Mouse (Mus musculus) intestine, embryonic 16.5 days (tissue): ENCODE measurements around the gene Rora. TPM values are rescaled to one million over a fixed set of nuclear protein-coding genes. Genes with fewer than 3 reads are reported as not detected.

Experiments used
- ATAC-seq: fragments of 200-750 bp; cut with Nextera tagmentation; 2 replicates; pipeline ENCODE4 v1.8.0; 2017; ENCODE audit warnings: moderate TSS enrichment, moderate library complexity
- H3K27ac ChIP-seq: fragments of 300-500 bp; sonication (generic); 2 replicates; pipeline ENCODE4 v1.5.1; 2014; ENCODE audit warnings: mild to moderate bottlenecking, low read length
- H3K27me3 ChIP-seq: fragments of 300-500 bp; sonication (generic); replicated peaks from 2 replicates; pipeline ENCODE4 v1.6.1; 2014; ENCODE audit warnings: low read length, control low read depth, mixed read lengths; ENCODE audit not compliant: control insufficient read depth, insufficient read depth
- H3K36me3 ChIP-seq: fragments of 300-500 bp; sonication (generic); 2 replicates; pipeline ENCODE4 v1.6.1; 2014; ENCODE audit warnings: low read length, control low read depth; ENCODE audit not compliant: control insufficient read depth, insufficient read depth
- H3K4me1 ChIP-seq: fragments of 300-500 bp; sonication (generic); 2 replicates; pipeline ENCODE4 v1.6.1; 2014; ENCODE audit warnings: low read length, control low read depth, mixed read lengths; ENCODE audit not compliant: control insufficient read depth, insufficient read depth
- H3K4me2 ChIP-seq: fragments of 300-500 bp; sonication (generic); 2 replicates; pipeline ENCODE4 v1.6.1; 2014; ENCODE audit warnings: low read depth, low read length, control low read depth
- H3K4me3 ChIP-seq: fragments of 300-500 bp; sonication (generic); 2 replicates; pipeline ENCODE4 v1.5.1; 2014; ENCODE audit warnings: mild to moderate bottlenecking, low read length
- H3K9ac ChIP-seq: fragments of 300-500 bp; sonication (generic); 2 replicates; pipeline ENCODE4 v1.6.1; 2014; ENCODE audit warnings: low read depth, low read length
- H3K9me3 ChIP-seq: fragments of 300-500 bp; sonication (generic); 2 replicates; pipeline ENCODE4 v1.6.1; 2016; ENCODE audit warnings: low read length, control low read depth; ENCODE audit not compliant: control insufficient read depth
- WGBS: fragments of 180-500 bp; shearing (Covaris S2); extraction: QIAGEN DNeasy Blood & Tissue Kit; methylation state at CpG from one replicate; pipeline ENCODE4 v1.1.7; 2014; 5-methylcytosine and 5-hydroxymethylcytosine counted together
- polyA plus RNA-seq: library from polyadenylated mRNA; unstranded; fragments of >200 nt; fragmentation: Nextera tagmentation; extraction: Ambion mirVana; gene quantifications from 2 replicates; pipeline ENCODE4 v1.2.1, GENCODE M21; 2015

Gene Rora
- polyA plus RNA-seq, 1 experiment from 2014 or later = 4.5 TPM

DNA sequence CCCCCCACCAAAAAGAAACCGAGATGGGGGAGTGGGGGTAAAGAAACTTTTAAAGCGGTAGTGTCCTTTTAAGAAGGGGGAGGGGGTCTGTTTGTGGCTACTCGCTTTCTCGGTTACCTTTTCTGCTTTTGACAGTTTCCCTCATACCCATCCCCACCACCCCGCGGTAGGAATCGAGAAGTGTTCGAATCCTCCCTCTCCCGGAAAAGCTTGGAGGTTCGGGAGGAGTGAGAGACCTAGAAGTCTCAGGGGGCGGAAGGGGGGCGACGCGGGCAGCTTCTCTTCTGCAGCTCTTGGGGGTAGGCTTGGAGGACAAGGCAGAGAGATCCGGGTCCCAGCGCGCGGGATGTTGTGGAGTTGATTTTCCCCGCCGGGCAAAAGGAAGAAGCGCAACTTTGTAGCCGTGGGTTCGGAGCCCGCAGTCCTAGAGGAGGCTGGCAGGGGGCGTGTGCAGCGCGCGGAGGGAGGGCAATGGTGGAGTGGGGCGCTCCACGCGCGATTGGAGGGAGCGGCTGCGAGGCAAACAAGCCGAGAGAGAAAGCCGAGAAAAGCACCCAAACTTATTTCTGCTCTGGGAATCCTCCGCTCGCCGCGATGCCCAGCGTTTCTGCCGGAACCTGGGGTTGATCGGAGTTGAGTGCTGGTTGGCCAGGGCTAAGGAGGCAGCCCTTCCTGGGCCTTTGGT is 889 bp downstream of the Rora start:
- no peaks in the 10 kb centered on the region for H3K36me3 ChIP-seq
- under 1% methylated on average over 43 of the region's 43 CpGs for WGBS
- H3K27me3 ChIP-seq = no peaks in the 10 kb centered on the region; the same call in 1 of the 2 replicates
- H3K4me1 ChIP-seq = no peaks in the 10 kb centered on the region
- ATAC-seq = peak; percentile 26; the same call in 1 of the 2 replicates
- H3K27ac ChIP-seq = peak overlapping the region; percentile 89
- peak overlapping the region; percentile 86 for H3K4me3 ChIP-seq
- no peaks in the 10 kb centered on the region for H3K9me3 ChIP-seq
- peak overlapping the region; percentile 72 for H3K4me2 ChIP-seq
- H3K9ac ChIP-seq = peak overlapping the region; percentile 88

DNA sequence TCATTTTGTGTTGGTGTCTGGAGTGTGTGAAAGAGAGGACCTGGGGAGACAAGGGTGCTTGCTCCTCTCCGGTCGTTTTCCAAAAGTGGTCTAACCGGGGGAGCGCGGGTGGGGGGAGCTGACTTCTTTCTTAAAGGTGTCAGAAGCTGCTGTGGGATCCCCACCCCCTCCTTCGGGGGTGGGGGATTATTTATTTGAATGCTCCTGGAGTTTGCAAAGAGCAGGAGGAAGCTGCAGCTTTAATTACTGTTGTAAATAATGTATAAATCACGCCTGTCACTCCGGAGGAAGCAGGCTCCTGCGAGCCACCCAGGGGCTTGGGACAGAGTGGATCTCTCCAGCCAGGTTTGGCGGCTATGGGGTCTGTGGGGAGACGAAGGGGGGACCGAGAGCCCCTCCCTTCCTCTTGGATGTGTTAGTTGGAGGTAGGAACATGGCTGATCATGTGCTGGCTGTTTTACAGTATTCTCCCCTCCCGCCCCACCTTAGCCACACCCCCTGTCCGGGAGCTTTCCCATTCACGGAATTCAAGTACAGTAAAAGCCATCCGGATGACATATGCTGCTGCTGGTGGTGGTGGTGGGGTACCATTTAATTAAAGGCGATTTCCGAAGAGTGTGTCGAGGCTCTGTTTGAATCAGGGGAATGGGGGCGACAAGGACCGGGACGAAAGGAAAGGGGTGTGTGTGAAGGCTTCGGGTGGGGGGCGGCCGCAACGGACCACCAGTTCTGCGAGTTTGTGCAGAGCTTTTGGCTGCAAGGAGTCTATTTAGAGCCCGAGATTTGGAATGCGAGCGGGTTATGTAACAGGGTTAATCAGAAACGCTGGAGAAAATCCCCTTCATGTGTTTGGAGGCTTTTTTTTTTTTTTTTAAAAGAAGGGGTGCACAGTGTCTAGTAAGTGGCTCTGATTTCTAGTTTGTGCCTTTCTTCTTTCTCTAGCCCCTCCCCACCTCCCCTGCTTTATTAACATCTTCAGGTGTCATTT is 1.7 kb downstream of the Rora start:
- Histone ChIP-seq H3K27ac (0 out of 2 replicates have a peak overlapping the region, but pooled peaks have one; percentile 26), H3K36me3 (no peaks in the 10 kb centered on the region), H3K4me2 (peak overlapping the region; percentile 72), H3K4me3 (peak overlapping the region; percentile 86), H3K9me3 (no peaks in the 10 kb centered on the region), H3K27me3 (no peaks in the 10 kb centered on the region; the same call in 1 of the 2 replicates), H3K4me1 (no peaks in the 10 kb centered on the region), H3K9ac (peak overlapping the region; percentile 88)
- 1% methylated on average over 31 of the region's 31 CpGs for WGBS
- peak; percentile 65 for ATAC-seq

DNA sequence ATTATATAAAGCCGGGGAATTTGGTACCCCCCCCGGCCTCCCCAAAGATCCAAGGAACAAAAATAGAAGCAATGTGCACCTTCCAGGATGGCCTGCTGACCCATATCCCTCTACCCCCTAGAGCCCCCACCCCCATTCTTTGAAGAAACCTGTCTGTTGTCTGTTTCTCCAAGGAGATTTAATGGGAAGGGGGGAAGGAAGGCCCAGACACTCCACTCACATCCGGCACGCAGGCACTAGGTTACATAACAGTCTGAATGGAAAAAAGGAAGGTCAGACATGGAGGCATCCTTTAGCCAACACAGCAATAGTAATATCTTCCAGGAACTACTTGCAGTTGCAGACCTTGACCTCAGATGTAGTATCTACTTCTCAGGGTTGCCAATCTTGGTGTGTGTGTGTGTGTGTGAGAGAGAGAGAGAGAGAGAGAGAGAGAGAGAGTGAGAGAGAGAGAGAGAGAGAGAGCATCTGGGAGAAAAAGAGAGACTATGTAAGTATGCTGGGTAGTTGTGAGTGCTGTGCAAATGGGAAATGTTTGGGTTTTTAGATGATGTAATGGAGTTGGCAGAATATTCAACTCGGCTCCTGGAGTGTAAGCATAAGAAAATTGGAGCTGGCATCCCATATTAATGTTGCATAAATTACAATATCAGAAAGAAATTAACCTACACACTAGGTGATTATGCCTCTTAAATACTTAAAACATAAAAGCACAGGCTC is 2.6 kb downstream of the Rora start:
- WGBS = 41% methylated on average over 5 of the region's 5 CpGs

DNA sequence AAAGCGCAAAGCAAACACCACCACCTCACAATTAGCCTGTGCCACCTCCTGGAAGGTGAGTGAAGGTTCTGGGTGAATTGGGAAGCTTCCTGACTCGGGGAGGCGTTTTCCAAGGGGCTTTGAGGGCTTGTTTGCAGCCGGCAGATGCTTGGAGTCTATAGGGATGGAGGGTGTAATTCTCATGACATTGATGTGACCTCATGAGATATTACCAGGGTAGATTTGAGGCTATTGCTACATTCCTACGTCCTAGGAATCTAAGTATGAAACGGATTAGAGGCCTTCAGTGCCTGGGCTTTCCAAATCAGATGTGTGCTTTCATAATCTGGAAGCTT is 3.2 kb downstream of the Rora start:
- Histone ChIP-seq H3K36me3 (no peaks in the 10 kb centered on the region), H3K4me1 (no peaks in the 10 kb centered on the region), H3K27ac (no peak overlapping the region), H3K9ac (no peak overlapping the region), H3K4me2 (no peak overlapping the region), H3K27me3 (no peaks in the 10 kb centered on the region; the same call in 1 of the 2 replicates), H3K9me3 (no peaks in the 10 kb centered on the region), H3K4me3 (no peak overlapping the region)
- ATAC-seq = no peak
- 52% methylated on average over 6 of the region's 6 CpGs for WGBS

More for the DNA sequence above, 2.6 kb downstream of the Rora start:
- Histone ChIP-seq H3K4me1 (no peaks in the 10 kb centered on the region), H3K4me2 (no peak overlapping the region; the same call in 1 of the 2 replicates), H3K27me3 (no peaks in the 10 kb centered on the region; the same call in 1 of the 2 replicates), H3K36me3 (no peaks in the 10 kb centered on the region), H3K9ac (no peak overlapping the region), H3K27ac (no peak overlapping the region), H3K9me3 (no peaks in the 10 kb centered on the region), H3K4me3 (no peak overlapping the region)
- no peak for ATAC-seq

DNA sequence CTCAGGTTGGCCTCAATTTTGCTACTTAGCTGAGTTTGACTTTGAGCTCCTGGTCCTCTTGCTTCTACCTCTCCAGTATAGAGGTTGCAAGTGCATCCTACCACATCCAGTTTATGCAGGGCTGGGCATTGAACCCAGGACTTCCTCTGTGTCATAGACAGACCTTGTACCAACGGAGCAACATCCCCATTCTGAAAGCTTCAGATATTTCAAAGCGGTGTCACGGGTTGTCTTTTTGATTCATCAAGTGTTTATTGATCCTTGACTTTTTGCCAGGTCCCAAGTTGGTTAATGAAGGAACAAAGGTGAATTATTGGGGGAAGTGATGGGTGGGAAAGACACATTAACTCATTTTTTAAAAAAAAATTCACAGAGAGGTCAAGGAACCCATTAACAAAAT is 17.1 kb downstream of the Rora start:
- no peak overlapping the region for H3K27ac ChIP-seq
- no peak overlapping the region for H3K9ac ChIP-seq
- no peaks in the 10 kb centered on the region for H3K36me3 ChIP-seq
- no peaks in the 10 kb centered on the region for H3K9me3 ChIP-seq
- no peak for ATAC-seq
- H3K4me1 ChIP-seq = peaks cover 6% of the 10 kb centered on the region; the same call in 1 of the 2 replicates
- 71% methylated on average over 3 of the region's 3 CpGs for WGBS
- no peak overlapping the region for H3K4me2 ChIP-seq
- H3K27me3 ChIP-seq = no peaks in the 10 kb centered on the region
- H3K4me3 ChIP-seq = no peak overlapping the region

DNA sequence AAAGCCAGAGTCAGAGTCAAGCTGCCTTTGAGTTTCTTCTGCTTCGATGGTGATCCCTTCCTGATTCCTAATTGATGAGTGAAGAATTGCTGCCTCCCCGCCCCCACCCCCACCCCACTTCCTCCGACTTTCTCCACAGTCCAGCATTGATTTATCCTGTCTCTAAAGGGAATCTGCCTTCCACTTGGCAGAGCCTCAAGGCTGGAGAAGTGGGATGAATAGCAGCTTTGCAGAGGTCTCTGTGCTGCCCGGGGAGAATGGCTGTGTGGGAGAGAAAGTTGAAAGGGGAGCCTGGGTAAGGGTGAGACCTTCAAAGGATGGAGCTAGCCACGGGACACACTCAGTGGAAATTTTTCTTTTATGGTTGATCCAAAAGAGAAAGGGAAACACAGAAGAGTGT is 18.9 kb downstream of the Rora start:
- no peak for ATAC-seq
- Histone ChIP-seq H3K4me1 (peaks cover 6% of the 10 kb centered on the region; the same call in 1 of the 2 replicates), H3K9me3 (no peaks in the 10 kb centered on the region), H3K27ac (no peak overlapping the region), H3K4me3 (no peak overlapping the region), H3K9ac (no peak overlapping the region), H3K36me3 (no peaks in the 10 kb centered on the region), H3K4me2 (no peak overlapping the region), H3K27me3 (no peaks in the 10 kb centered on the region)
- WGBS = 42% methylated on average over 5 of the region's 5 CpGs

DNA sequence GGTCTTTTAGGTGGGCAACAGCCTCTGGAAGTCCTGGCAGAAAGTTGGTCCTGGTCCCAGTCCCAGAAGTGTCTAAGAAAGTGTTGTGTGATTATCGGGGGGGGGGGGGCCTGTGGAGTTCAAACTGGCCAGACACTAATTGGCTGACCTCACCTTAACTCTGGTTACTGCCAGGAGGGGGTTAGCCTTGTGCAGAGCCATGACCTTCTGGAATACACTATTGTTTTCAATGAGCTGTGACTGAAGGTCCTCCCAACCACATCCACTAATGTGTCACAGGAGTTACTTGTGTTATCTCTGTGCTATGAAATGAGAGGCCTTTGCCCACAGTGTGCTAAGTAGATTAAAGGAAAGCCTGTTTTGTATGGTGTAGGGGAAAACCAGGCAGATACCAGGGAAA is 19.6 kb downstream of the Rora start:
- 69% methylated on average over 1 of the region's 1 CpGs for WGBS
- Histone ChIP-seq H3K9me3 (no peaks in the 10 kb centered on the region), H3K27me3 (no peaks in the 10 kb centered on the region), H3K27ac (no peak overlapping the region), H3K4me2 (no peak overlapping the region), H3K9ac (no peak overlapping the region), H3K4me1 (peaks cover 9% of the 10 kb centered on the region), H3K4me3 (no peak overlapping the region), H3K36me3 (no peaks in the 10 kb centered on the region)
- no peak for ATAC-seq

DNA sequence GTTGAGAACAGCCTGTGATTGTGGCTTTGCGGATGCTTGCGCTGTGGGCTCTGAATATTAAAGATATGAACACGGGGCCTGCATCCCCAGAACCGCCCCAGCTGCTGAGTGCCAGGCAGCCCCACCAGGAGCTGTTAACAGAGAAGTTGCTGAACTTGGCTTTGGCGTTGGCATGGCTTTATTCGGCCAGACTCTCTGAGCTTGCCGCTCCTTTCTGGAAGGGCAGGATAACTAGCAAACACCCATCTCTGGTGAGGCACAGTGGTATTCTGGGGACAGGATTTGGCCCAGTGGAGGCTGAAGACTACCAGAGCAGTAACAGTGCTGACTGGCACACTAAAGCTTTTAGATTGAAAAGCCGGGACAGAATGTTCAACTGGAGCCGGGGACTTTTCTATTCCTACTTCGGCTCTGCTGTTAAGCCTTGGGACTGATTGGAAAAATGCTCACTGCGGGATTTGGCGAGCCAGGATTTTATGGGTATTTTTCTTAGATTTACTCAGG is 26.3 kb downstream of the Rora start:
- ATAC-seq = no peak
- WGBS = 92% methylated on average over 12 of the region's 12 CpGs
- no peaks in the 10 kb centered on the region for H3K27me3 ChIP-seq
- no peaks in the 10 kb centered on the region for H3K9me3 ChIP-seq
- no peaks in the 10 kb centered on the region for H3K36me3 ChIP-seq
- no peak overlapping the region for H3K4me3 ChIP-seq
- no peak overlapping the region for H3K27ac ChIP-seq
- H3K9ac ChIP-seq = no peak overlapping the region
- peaks cover 5% of the 10 kb centered on the region; the same call in 1 of the 2 replicates for H3K4me1 ChIP-seq
- no peak overlapping the region for H3K4me2 ChIP-seq

DNA sequence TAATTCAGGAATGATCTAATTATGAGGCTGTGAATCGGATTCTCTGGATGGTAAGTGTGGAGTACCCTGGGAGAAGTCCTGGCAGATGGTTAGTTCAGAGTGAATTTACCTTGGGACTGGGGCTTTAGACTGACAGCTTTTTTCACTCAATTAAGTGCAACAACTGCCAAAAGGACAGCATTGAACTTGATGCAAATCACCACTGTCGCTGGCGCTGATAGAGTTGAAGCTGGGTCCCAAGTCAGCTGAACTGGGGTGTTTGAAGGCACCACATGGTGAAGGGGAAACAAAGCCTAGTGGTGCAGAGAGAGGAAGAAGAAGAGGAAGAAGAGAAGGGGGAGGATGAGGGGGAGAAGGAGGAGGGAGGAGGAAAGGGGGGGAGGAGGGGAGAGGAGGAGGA is 30.4 kb downstream of the Rora start:
- no peaks in the 10 kb centered on the region for H3K36me3 ChIP-seq
- H3K27ac ChIP-seq = no peak overlapping the region
- no peaks in the 10 kb centered on the region for H3K4me1 ChIP-seq
- no peak overlapping the region for H3K4me2 ChIP-seq
- H3K9me3 ChIP-seq = no peaks in the 10 kb centered on the region
- no peaks in the 10 kb centered on the region for H3K27me3 ChIP-seq
- no peak overlapping the region for H3K4me3 ChIP-seq
- no peak overlapping the region for H3K9ac ChIP-seq
- ATAC-seq = no peak
- WGBS = 45% methylated on average over 3 of the region's 3 CpGs
